Mouse (Mus musculus) liver, embryonic 11.5 days (tissue): ENCODE data around the gene Fndc8. TPM values are rescaled to one million over a fixed set of nuclear protein-coding genes. Genes with fewer than 3 reads are reported as not detected.

Experiments
- polyA plus RNA-seq: library from polyadenylated mRNA; unstranded; fragments of >200 nt; fragmentation: Nextera tagmentation; extraction: Ambion mirVana; gene quantifications from 2 replicates; pipeline ENCODE4 v1.2.1, GENCODE M21; 2014

Gene Fndc8
- polyA plus RNA-seq, 1 experiment from 2014 or later, result 0.15 TPM

Other genes starting within 250 kb of the Fndc8 start
- 0.30 and 0.32 TPM in 2 replicates for gene Cct6b, start 127.8 kb upstream of the Fndc8 start, polyA plus RNA-seq
- gene Zfp830, start 127.8 kb upstream of the Fndc8 start, polyA plus RNA-seq, result 34.8 and 41.8 TPM in 2 replicates
- 29.6 and 31.7 TPM in 2 replicates for gene Lig3, start 111.0 kb upstream of the Fndc8 start, polyA plus RNA-seq
- 27.5 and 29.7 TPM in 2 replicates for gene Rffl, start 20.9 kb upstream of the Fndc8 start, polyA plus RNA-seq
- 14.4 and 14.8 TPM in 2 replicates for gene Rad51d, start 1.5 kb upstream of the Fndc8 start, polyA plus RNA-seq
- gene Nle1, start 16.3 kb downstream of the Fndc8 start, polyA plus RNA-seq, result 43.4 and 44.9 TPM in 2 replicates
- 1.8 and 4.5 TPM in 2 replicates for gene Unc45b, start 18.4 kb downstream of the Fndc8 start, polyA plus RNA-seq
- gene Slfn5, start 59.2 kb downstream of the Fndc8 start, polyA plus RNA-seq, result 0.49 and 0.86 TPM in 2 replicates
- 8.1 and 9.0 TPM in 2 replicates for gene Slfn9, start 99.7 kb downstream of the Fndc8 start, polyA plus RNA-seq
- 0.18 and 0.27 TPM in 2 replicates for gene Slfn8, start 128.7 kb downstream of the Fndc8 start, polyA plus RNA-seq
- 4.3 and 4.5 TPM in 2 replicates for gene Slfn2, start 173.0 kb downstream of the Fndc8 start, polyA plus RNA-seq
- gene Slfn1, start 224.7 kb downstream of the Fndc8 start, polyA plus RNA-seq, result 0.13 TPM in 1 of 2 replicates, not detected in the other